Mouse (Mus musculus) lung, embryonic 16.5 days (tissue): ENCODE data around the gene Gm3371. TPM values are rescaled to one million over a fixed set of nuclear protein-coding genes. Genes with fewer than 3 reads are reported as not detected.
"Not testable (repeated sequence)": the region's sequence is repeated elsewhere in the genome, so short reads cannot be mapped to it uniquely, and the experiment has no call there.

ENCODE experiments used
- ATAC-seq: fragments of 200-750 bp; cut with Nextera tagmentation; 2 replicates; pipeline ENCODE4 v1.8.0; 2017; ENCODE audit warnings: low read depth, mild to moderate bottlenecking, moderate library complexity
- H3K27ac ChIP-seq: fragments of 300-500 bp; sonication (generic); 2 replicates; pipeline ENCODE4 v1.5.1; 2014; ENCODE audit warnings: mild to moderate bottlenecking, control low read depth, low read length
- H3K27me3 ChIP-seq: fragments of 300-500 bp; sonication (generic); 2 replicates; pipeline ENCODE4 v1.6.1; 2014; ENCODE audit warnings: low read depth, low read length, mixed read lengths; ENCODE audit not compliant: control insufficient read depth, insufficient read depth
- H3K36me3 ChIP-seq: fragments of 300-500 bp; sonication (generic); 2 replicates; pipeline ENCODE4 v1.6.1; 2014; ENCODE audit warnings: low read length; ENCODE audit not compliant: control insufficient read depth, insufficient read depth
- H3K4me1 ChIP-seq: fragments of 300-500 bp; sonication (generic); replicated peaks from 2 replicates; pipeline ENCODE4 v1.6.1; 2014; ENCODE audit warnings: low read length, mixed read lengths; ENCODE audit not compliant: control insufficient read depth, insufficient read depth
- H3K4me2 ChIP-seq: fragments of 300-500 bp; sonication (generic); 2 replicates; pipeline ENCODE4 v1.6.1; 2014; ENCODE audit warnings: low read depth, low read length, control low read depth
- H3K4me3 ChIP-seq: fragments of 300-500 bp; sonication (generic); 2 replicates; pipeline ENCODE4 v1.5.1; 2014; ENCODE audit warnings: mild to moderate bottlenecking, low read length, control low read depth
- H3K9ac ChIP-seq: fragments of 300-500 bp; sonication (generic); 2 replicates; pipeline ENCODE4 v1.6.1; 2014; ENCODE audit warnings: low read length, control low read depth
- H3K9me3 ChIP-seq: fragments of 300-500 bp; sonication (generic); 2 replicates; pipeline ENCODE4 v1.6.1; 2016; ENCODE audit warnings: low read length; ENCODE audit not compliant: control insufficient read depth
- WGBS: fragments of 180-500 bp; shearing (Covaris S2); extraction: QIAGEN DNeasy Blood & Tissue Kit; methylation state at CpG from one replicate; pipeline ENCODE4 v1.1.7; 2014; 5-methylcytosine and 5-hydroxymethylcytosine counted together
- polyA plus RNA-seq: library from polyadenylated mRNA; unstranded; fragments of >200 nt; fragmentation: Nextera tagmentation; extraction: Ambion mirVana; gene quantifications from 2 replicates; pipeline ENCODE4 v1.2.1, GENCODE M21; 2015

The Gm3371 gene
- not detected in 2 replicates for polyA plus RNA-seq

DNA sequence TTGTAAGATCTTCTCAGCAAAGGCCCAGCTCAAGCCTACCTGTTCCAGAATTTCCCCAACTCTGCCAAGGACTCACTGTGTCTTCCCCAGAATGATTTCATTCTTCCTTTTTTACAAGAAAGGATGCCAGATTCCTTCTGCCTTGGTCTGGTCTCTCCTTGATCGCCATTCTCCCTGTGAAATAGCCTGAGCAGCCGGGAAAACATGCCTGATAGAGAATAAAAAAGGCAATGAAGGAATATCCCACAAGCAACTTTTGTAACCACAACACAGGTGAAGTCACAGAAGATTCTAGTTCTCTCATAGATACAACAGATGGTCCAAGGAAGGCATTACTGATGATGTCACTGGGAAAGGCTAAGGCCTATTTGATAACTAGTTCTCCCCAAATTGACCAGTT lies at the start of gene Gm3371:
Gm3371 (minus strand) TSS at position 101 of the 400 bp plus-strand sequence.
- H3K4me2 ChIP-seq, H3K27ac ChIP-seq, H3K27me3 ChIP-seq, H3K9me3 ChIP-seq, ATAC-seq, H3K36me3 ChIP-seq, H3K4me1 ChIP-seq, H3K4me3 ChIP-seq, H3K9ac ChIP-seq: not testable (repeated sequence)
- no CpG with 5 or more reads among the region's 2 CpGs for WGBS

DNA sequence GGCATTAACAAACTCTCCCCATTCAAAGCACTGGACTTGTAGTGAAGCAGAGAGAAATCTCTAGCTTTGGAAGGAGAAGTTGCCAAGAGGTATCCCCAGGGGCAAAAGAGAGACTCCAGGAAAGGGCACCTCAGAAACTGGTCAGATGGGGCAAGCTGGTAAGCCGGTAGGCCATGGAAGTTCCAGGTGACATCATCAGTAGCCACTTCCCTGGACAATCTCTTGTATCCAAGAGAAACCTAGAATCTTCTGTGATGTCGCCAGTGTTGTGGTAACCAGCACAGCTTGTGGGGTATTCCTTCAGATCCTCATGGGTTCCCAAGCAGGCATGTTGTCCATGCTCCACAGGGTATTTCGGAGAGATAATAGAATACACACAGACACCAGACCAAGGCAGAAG lies 22.8 kb upstream of the Gm3371 start, which contains the start of gene Gm8232:
Gm8232 (plus strand) TSS at position 301 of the 400 bp plus-strand sequence.
- not testable (repeated sequence) for H3K9ac ChIP-seq, ATAC-seq, H3K27me3 ChIP-seq, H3K4me3 ChIP-seq, H3K9me3 ChIP-seq, H3K4me2 ChIP-seq, H3K36me3 ChIP-seq, H3K27ac ChIP-seq, H3K4me1 ChIP-seq
- WGBS: 86% methylated on average over 2 of the region's 3 CpGs

DNA sequence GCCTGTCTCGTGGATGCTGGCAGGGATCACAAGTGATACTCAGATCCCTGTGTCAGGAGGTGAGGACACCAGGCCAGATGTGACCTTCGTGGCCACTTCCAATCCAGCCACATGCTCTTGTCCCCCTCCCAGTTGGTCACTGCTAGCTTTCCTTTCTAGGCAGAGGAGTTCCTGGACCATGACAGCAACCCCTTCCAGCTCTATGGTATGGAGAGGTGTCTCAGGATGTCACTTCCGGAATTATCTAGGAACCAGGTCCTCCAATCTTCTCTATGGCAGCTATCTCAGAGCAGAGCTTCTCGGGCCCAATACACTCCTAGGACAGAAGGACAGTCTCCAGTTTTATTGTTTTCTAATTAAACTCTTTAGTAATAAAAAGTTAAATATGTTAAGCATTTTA lies 26.3 kb downstream of the Gm3371 start:
- not testable (repeated sequence) for ATAC-seq, H3K9me3 ChIP-seq, H3K27ac ChIP-seq, H3K4me2 ChIP-seq, H3K9ac ChIP-seq, H3K4me3 ChIP-seq, H3K36me3 ChIP-seq, H3K4me1 ChIP-seq, H3K27me3 ChIP-seq
- 71% methylated on average over 4 of the region's 4 CpGs for WGBS

DNA sequence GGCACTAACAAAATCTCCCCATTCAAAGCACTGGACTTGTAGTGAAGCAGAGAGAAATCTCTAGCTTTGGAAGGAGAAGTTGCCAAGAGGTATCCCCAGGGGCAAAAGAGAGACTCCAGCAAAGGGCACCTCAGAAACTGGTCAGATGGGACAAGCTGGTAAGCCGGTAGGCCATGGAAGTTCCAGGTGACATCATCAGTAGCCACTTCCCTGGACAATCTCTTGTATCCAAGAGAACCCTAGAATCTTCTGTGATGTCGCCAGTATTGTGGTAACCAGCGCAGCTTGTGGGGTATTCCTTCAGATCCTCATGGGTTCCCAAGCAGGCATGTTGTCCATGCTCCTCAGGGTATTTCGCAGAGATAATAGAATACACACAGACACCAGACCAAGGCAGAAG lies 45.4 kb downstream of the Gm3371 start, which contains the start of gene Gm8229:
Gm8229 (plus strand) TSS at position 301 of the 400 bp plus-strand sequence.
- 90% methylated on average over 4 of the region's 4 CpGs for WGBS
- not testable (repeated sequence) for H3K27ac ChIP-seq, H3K9me3 ChIP-seq, H3K4me2 ChIP-seq, ATAC-seq, H3K4me3 ChIP-seq, H3K36me3 ChIP-seq, H3K9ac ChIP-seq, H3K27me3 ChIP-seq, H3K4me1 ChIP-seq

DNA sequence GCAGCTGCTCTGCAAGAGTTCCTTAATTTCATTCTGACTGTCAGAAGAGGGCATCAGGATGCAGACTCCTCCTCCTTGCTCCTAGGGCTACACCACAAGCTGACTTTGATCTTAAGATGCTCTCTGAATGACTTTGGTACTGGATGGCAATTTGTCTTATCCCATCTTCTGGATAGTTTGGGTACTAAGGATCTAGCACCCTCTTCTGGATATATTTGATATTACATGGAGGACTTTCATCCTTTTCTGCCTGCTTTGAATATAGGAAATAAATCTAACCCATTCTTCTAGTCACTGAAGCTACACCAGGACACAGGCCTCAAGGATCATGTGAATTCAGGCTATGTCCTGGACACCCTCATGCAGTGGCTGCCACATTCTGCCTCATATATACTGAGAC lies 48.2 kb downstream of the Gm3371 start:
- not testable (repeated sequence) for H3K27me3 ChIP-seq, H3K4me1 ChIP-seq, H3K9ac ChIP-seq, H3K36me3 ChIP-seq, ATAC-seq, H3K4me3 ChIP-seq, H3K9me3 ChIP-seq, H3K4me2 ChIP-seq, H3K27ac ChIP-seq

DNA sequence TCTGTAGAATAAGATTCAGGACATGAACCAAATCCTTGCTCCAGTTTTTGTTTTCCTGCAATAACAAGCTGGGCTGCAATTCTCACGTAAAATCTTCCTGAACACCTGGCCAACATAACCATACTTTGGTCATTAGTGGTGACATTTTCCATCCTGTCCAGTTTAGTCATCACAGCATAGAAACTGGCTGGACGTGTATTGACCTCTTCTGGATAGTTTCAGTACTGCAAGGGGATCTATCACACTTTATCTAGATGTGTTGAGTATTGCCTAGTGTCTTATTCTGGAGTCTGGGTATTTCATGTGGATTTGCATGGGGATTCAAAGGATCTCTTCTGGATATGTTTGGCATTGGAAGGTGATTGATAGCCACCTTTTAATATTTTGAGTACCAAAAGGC lies 49.1 kb downstream of the Gm3371 start:
- not testable (repeated sequence) for H3K9ac ChIP-seq, H3K9me3 ChIP-seq, H3K27ac ChIP-seq, H3K27me3 ChIP-seq, H3K4me2 ChIP-seq, H3K4me1 ChIP-seq, ATAC-seq, H3K4me3 ChIP-seq, H3K36me3 ChIP-seq
- 8% methylated on average over 1 of the region's 2 CpGs for WGBS

Other genes with a start within 250 kb of the Gm3371 start
- gene Gm8212, start 213.0 kb downstream of the Gm3371 start, polyA plus RNA-seq: not detected in 2 replicates
- gene 4930503E14Rik, start 197.4 kb downstream of the Gm3371 start, polyA plus RNA-seq: not detected in 2 replicates
- not detected in 2 replicates for gene Gm8220, start 125.1 kb downstream of the Gm3371 start, polyA plus RNA-seq
- not detected in 2 replicates for gene Gm5930, start 72.1 kb downstream of the Gm3371 start, polyA plus RNA-seq
- gene Gm8229, start 45.3 kb downstream of the Gm3371 start, polyA plus RNA-seq: not detected in 2 replicates
- not detected in 2 replicates for gene Gm8232, start 22.9 kb upstream of the Gm3371 start, polyA plus RNA-seq
- not detected in 2 replicates for gene BC061237, start 81.8 kb upstream of the Gm3371 start, polyA plus RNA-seq
- not detected in 2 replicates for gene Gm17093, start 107.6 kb upstream of the Gm3371 start, polyA plus RNA-seq
- not detected in 2 replicates for gene Gm8247, start 172.5 kb upstream of the Gm3371 start, polyA plus RNA-seq
- gene Gm5624, start 217.2 kb upstream of the Gm3371 start, polyA plus RNA-seq: not detected in 2 replicates